Comparison of ENCODE assay signal across 13 mouse cellular contexts in genomic region chr17:43573624-43574073, GRCm38 (mm10). TPM values are rescaled to one million over a fixed set of nuclear protein-coding genes. Genes with fewer than 3 reads are reported as not detected.
DNase-seq lines count a peak whose midpoint lies in the region; ATAC-seq and TF ChIP-seq lines count a peak whose summit lies in the region.
"Had no signal": no experiment of that assay in that cellular context is flagged by ENCODE, and none has a peak within 500 bp of the region (broad histone marks: within the 10 kb centered on the region; RNA-seq: fewer than 3 reads in every experiment).

No protein-coding gene starts in this region.

- H3K4me3 ChIP-seq in kidney, adult 2 months (ENCODE audit: insufficient read depth, low read depth, low read length), result no peak overlapping the region
- H3K4me3 ChIP-seq in bone marrow, adult 2 months (replicated peaks; ENCODE audit: control insufficient read depth, low read depth, low read length), result no peak overlapping the region
- H3K4me3 ChIP-seq in hindbrain, embryonic 15.5 days, result no peak overlapping the region
- H3K4me3 ChIP-seq in heart, embryonic 10.5 days, result no peak overlapping the region
- H3K4me3 ChIP-seq: limb, embryonic 12.5 days had no signal

- 0 out of 2 replicates have a peak, but pooled peaks have one; percentile 35 for ATAC-seq in hindbrain, embryonic 15.5 days (ENCODE audit: low FRiP score, low read depth)
- ATAC-seq in CD4-positive, CD25-positive, alpha-beta regulatory T cell, adult 4 months, result no peak

- WGBS in kidney, adult 2 months, result 41% methylated on average over 3 of the region's 3 CpGs
- 16% methylated on average over 3 of the region's 3 CpGs for WGBS in bone marrow, adult 2 months
- WGBS in hindbrain, embryonic 15.5 days, result 12% methylated on average over 3 of the region's 3 CpGs
- 42% methylated on average over 3 of the region's 3 CpGs for WGBS in heart, embryonic 10.5 days

- H3K27ac ChIP-seq in kidney, adult 2 months (ENCODE audit: insufficient read depth, low read depth, low read length), result no peak overlapping the region
- H3K27ac ChIP-seq in bone marrow, adult 2 months (ENCODE audit: control insufficient read depth, insufficient read depth, low read depth, low read length, poor library complexity), result peak overlapping the region; percentile 90
- H3K27ac ChIP-seq in hindbrain, embryonic 15.5 days (replicated peaks), result peak overlapping the region; percentile 41
- no peak overlapping the region for H3K27ac ChIP-seq in heart, embryonic 10.5 days
- H3K27ac ChIP-seq: kidney, postnatal 0 days; limb, embryonic 12.5 days had no signal

- no peak overlapping the region for H3K9ac ChIP-seq in hindbrain, embryonic 15.5 days
- H3K9ac ChIP-seq: limb, embryonic 12.5 days had no signal

- H3K27me3 ChIP-seq in kidney, adult 2 months (replicated peaks; ENCODE audit: control insufficient read depth, insufficient read depth, low read length), result no peaks in the 10 kb centered on the region
- H3K27me3 ChIP-seq in hindbrain, embryonic 15.5 days, result no peaks in the 10 kb centered on the region
- H3K27me3 ChIP-seq in heart, embryonic 10.5 days (ENCODE audit: insufficient read depth, poor library complexity, severe bottlenecking), result peaks cover 4% of the 10 kb centered on the region; the same call in 1 of the 2 replicates
- H3K27me3 ChIP-seq: limb, embryonic 12.5 days had no signal

- H3K4me2 ChIP-seq in hindbrain, embryonic 15.5 days, result no peak overlapping the region; the same call in 1 of the 2 replicates
- H3K4me2 ChIP-seq: heart, embryonic 11.5 days; limb, embryonic 12.5 days had no signal

- peak; percentile 5 for DNase-seq in kidney, adult 2 months
- no peak for DNase-seq in kidney, adult 18-20 months
- DNase-seq in 416B (ENCODE audit: low read depth), result peak; percentile 27
- no peak for DNase-seq in heart, embryonic 10.5 days (ENCODE audit: low spot score)
- DNase-seq in kidney, postnatal 10 days, result no peak
- DNase-seq: adrenal gland, adult 8-10 months; cerebellum, postnatal 36 days had no signal

- no peaks in the 10 kb centered on the region for H3K9me3 ChIP-seq in hindbrain, embryonic 15.5 days
- no peaks in the 10 kb centered on the region for H3K9me3 ChIP-seq in heart, embryonic 10.5 days
- H3K9me3 ChIP-seq: limb, embryonic 12.5 days had no signal

- no peaks in the 10 kb centered on the region for H3K36me3 ChIP-seq in kidney, adult 2 months (ENCODE audit: control insufficient read depth, insufficient read depth, low read length)
- H3K36me3 ChIP-seq in hindbrain, embryonic 15.5 days, result no peaks in the 10 kb centered on the region
- no peaks in the 10 kb centered on the region for H3K36me3 ChIP-seq in heart, embryonic 10.5 days
- H3K36me3 ChIP-seq: limb, embryonic 12.5 days had no signal

- no peaks in the 10 kb centered on the region for H3K4me1 ChIP-seq in kidney, adult 2 months (ENCODE audit: control insufficient read depth, insufficient read depth, low read length)
- H3K4me1 ChIP-seq in bone marrow, adult 2 months (ENCODE audit: control insufficient read depth, insufficient read depth, low read length), result peaks cover 6% of the 10 kb centered on the region; the same call in 1 of the 2 replicates
- H3K4me1 ChIP-seq in hindbrain, embryonic 15.5 days (replicated peaks), result peaks cover 3% of the 10 kb centered on the region
- peaks cover 11% of the 10 kb centered on the region for H3K4me1 ChIP-seq in heart, embryonic 10.5 days

- no peak for TF ChIP-seq POLR2A in kidney, adult 2 months (IDR thresholded peaks at IDR 0.05; ENCODE audit: low read depth, low read length)
- no peak for TF ChIP-seq POLR2A in bone marrow, adult 2 months (IDR thresholded peaks at IDR 0.05; ENCODE audit: borderline replicate concordance, control insufficient read depth, low read depth, low read length)

- no peak for TF ChIP-seq CTCF in kidney, adult 2 months (conservative IDR thresholded peaks at IDR 0.05; ENCODE audit: insufficient read depth, insufficient read length, low read depth, low read length)
- no peak for TF ChIP-seq CTCF in bone marrow, adult 2 months (IDR thresholded peaks at IDR 0.05; ENCODE audit: control insufficient read depth, insufficient read depth, low read length)

RNA-seq across cellular contexts. Expression of gene Pla2g7, which starts 5.8 kb away (rescaled TPM):
- 12.9 and 13.4 TPM in 2 replicates for polyA plus RNA-seq in kidney, adult 2 months (2012; rRNA removed)
- 3.7 and 16.1 TPM in 2 replicates for polyA plus RNA-seq in bone marrow, adult 2 months (2011; ENCODE audit: insufficient read depth, insufficient read length, low replicate concordance, missing spikeins)
- polyA plus RNA-seq in hindbrain, embryonic 15.5 days (2015; fragmentation: Nextera tagmentation; extraction: Ambion mirVana), result 116 and 122 TPM in 2 replicates
- polyA plus RNA-seq in CD4-positive, CD25-positive, alpha-beta regulatory T cell, adult 4 months (2017; shearing (Covaris generic)), result 1 to 10 TPM in 1 of 2 experiments, under 1 TPM in 1; 0.30 to 1.5 TPM
- 12.0 and 12.5 TPM in 2 replicates for polyA plus RNA-seq in heart, embryonic 10.5 days (2016; fragmentation: Nextera tagmentation; extraction: Ambion mirVana)

RNA-seq across cellular contexts. Expression of gene Ankrd66, which starts 30.2 kb away (rescaled TPM):
- not detected in 2 replicates for polyA plus RNA-seq in kidney, adult 2 months (2012; rRNA removed)
- polyA plus RNA-seq in bone marrow, adult 2 months (2011; ENCODE audit: insufficient read depth, insufficient read length, low replicate concordance, missing spikeins), result 3.9 TPM in 1 of 2 replicates, not detected in the other
- 0.76 and 1.1 TPM in 2 replicates for polyA plus RNA-seq in hindbrain, embryonic 15.5 days (2015; fragmentation: Nextera tagmentation; extraction: Ambion mirVana)
- not detected for polyA plus RNA-seq in CD4-positive, CD25-positive, alpha-beta regulatory T cell, adult 4 months (2017; shearing (Covaris generic))
- 0.20 TPM in 1 of 2 replicates, not detected in the other for polyA plus RNA-seq in heart, embryonic 10.5 days (2016; fragmentation: Nextera tagmentation; extraction: Ambion mirVana)
- polyA plus RNA-seq: heart, embryonic 11.5 days; limb, embryonic 12.5 days had no signal

RNA-seq across cellular contexts. Expression of gene Tdrd6, which starts 56.5 kb away (rescaled TPM):
- 0.23 and 0.34 TPM in 2 replicates for polyA plus RNA-seq in kidney, adult 2 months (2012; rRNA removed)
- not detected in 2 replicates for polyA plus RNA-seq in bone marrow, adult 2 months (2011; ENCODE audit: insufficient read depth, insufficient read length, low replicate concordance, missing spikeins)
- polyA plus RNA-seq in hindbrain, embryonic 15.5 days (2015; fragmentation: Nextera tagmentation; extraction: Ambion mirVana), result 0.61 and 0.66 TPM in 2 replicates
- not detected for polyA plus RNA-seq in CD4-positive, CD25-positive, alpha-beta regulatory T cell, adult 4 months (2017; shearing (Covaris generic))
- 0.04 TPM in 1 of 2 replicates, not detected in the other for polyA plus RNA-seq in heart, embryonic 10.5 days (2016; fragmentation: Nextera tagmentation; extraction: Ambion mirVana)

Comparison
In these comparisons a context has a peak if more than half of its experiments do, and no peak if none do; other contexts are left out.
1. DNase-seq: peak in kidney, adult 2 months (single experiment) and 416B (single experiment); none in kidney, adult 18-20 months (single experiment), heart, embryonic 10.5 days (single experiment) and kidney, postnatal 10 days (single experiment).
2. H3K27ac ChIP-seq: peak in bone marrow, adult 2 months (single experiment) and hindbrain, embryonic 15.5 days (single experiment); none in kidney, adult 2 months (single experiment) and heart, embryonic 10.5 days (single experiment).